Mouse (Mus musculus) liver, embryonic 15.5 days (tissue): ENCODE data around the gene Card10. TPM values are rescaled to one million over a fixed set of nuclear protein-coding genes. Genes with fewer than 3 reads are reported as not detected.
"Not testable (repeated sequence)": the region's sequence is repeated elsewhere in the genome, so short reads cannot be mapped to it uniquely, and the experiment has no call there.

Source experiments
- ATAC-seq: fragments of 200-750 bp; cut with Nextera tagmentation; 2 replicates; pipeline ENCODE4 v1.8.0; 2017; ENCODE audit warnings: moderate number of reproducible peaks, mild to moderate bottlenecking, moderate library complexity; ENCODE audit not compliant: insufficient read depth
- H3K27ac ChIP-seq: fragments of 300-500 bp; sonication (generic); replicated peaks from 2 replicates; pipeline ENCODE4 v1.5.1; 2015; ENCODE audit warnings: mild to moderate bottlenecking, inconsistent platforms
- H3K27me3 ChIP-seq: fragments of 300-500 bp; sonication (generic); 2 replicates; pipeline ENCODE4 v1.6.1; 2015; ENCODE audit warnings: mild to moderate bottlenecking, inconsistent platforms
- H3K36me3 ChIP-seq: fragments of 300-500 bp; sonication (generic); replicated peaks from 2 replicates; pipeline ENCODE4 v1.6.1; 2015; ENCODE audit warnings: moderate library complexity, mild to moderate bottlenecking, inconsistent platforms
- H3K4me1 ChIP-seq: fragments of 300-500 bp; sonication (generic); replicated peaks from 2 replicates; pipeline ENCODE4 v1.6.1; 2015; ENCODE audit warnings: inconsistent platforms
- H3K4me2 ChIP-seq: fragments of 300-500 bp; sonication (generic); 2 replicates; pipeline ENCODE4 v1.6.1; 2015; ENCODE audit warnings: moderate library complexity, mild to moderate bottlenecking, inconsistent platforms
- H3K4me3 ChIP-seq: fragments of 300-500 bp; sonication (generic); replicated peaks from 2 replicates; pipeline ENCODE4 v1.5.1; 2015; ENCODE audit warnings: mild to moderate bottlenecking, inconsistent platforms
- H3K9ac ChIP-seq: fragments of 300-500 bp; sonication (generic); 2 replicates; pipeline ENCODE4 v1.6.1; 2015; ENCODE audit warnings: moderate library complexity, mild to moderate bottlenecking, inconsistent platforms
- H3K9me3 ChIP-seq: fragments of 300-500 bp; sonication (generic); replicated peaks from 2 replicates; pipeline ENCODE4 v1.6.1; 2016; ENCODE audit warnings: inconsistent platforms
- WGBS: fragments of 180-500 bp; shearing (Covaris S2); methylation state at CpG from one replicate; pipeline ENCODE4 v1.1.7; 2015; ENCODE audit warnings: mixed read lengths; ENCODE audit not compliant: insufficient replicate concordance; 5-methylcytosine and 5-hydroxymethylcytosine counted together
- polyA plus RNA-seq: library from polyadenylated mRNA; unstranded; fragments of >200 nt; fragmentation: Nextera tagmentation; extraction: Ambion mirVana; gene quantifications from 2 replicates; pipeline ENCODE4 v1.2.1, GENCODE M21; 2015

Gene Card10
- polyA plus RNA-seq = 1.8 and 2.5 TPM in 2 replicates

GRCm38 (mm10) chr15:78802776-78803391, at the start of gene Card10:
Card10 (minus strand) TSS chr15:78803042.
- peaks cover 69% of the 10 kb centered on the region for H3K27me3 ChIP-seq
- no peaks in the 10 kb centered on the region for H3K9me3 ChIP-seq
- WGBS = 1% methylated on average over 70 of the region's 70 CpGs
- peak; percentile 66 for ATAC-seq
- peaks cover 26% of the 10 kb centered on the region for H3K4me1 ChIP-seq
- H3K27ac ChIP-seq = peak within 1 kb of the TSS; percentile 64
- 0 out of 2 replicates have a peak, but pooled peaks cover 4% of the 10 kb centered on the region for H3K36me3 ChIP-seq
- H3K9ac ChIP-seq = peak within 1 kb of the TSS; percentile 46
- peak within 1 kb of the TSS; percentile 60 for H3K4me3 ChIP-seq
- H3K4me2 ChIP-seq = peak within 1 kb of the TSS; percentile 67

GRCm38 (mm10) chr15:78851505-78852153, 48.8 kb upstream of the Card10 start:
- Histone ChIP-seq H3K4me1 (peaks cover 42% of the 10 kb centered on the region), H3K27me3 (peaks cover 32% of the 10 kb centered on the region), H3K27ac (no peak overlapping the region), H3K4me2 (peak overlapping the region; percentile 52), H3K9me3 (no peaks in the 10 kb centered on the region), H3K36me3 (0 out of 2 replicates have a peak, but pooled peaks cover 3% of the 10 kb centered on the region), H3K4me3 (no peak overlapping the region), H3K9ac (peak overlapping the region; percentile 11; the same call in 1 of the 2 replicates)
- WGBS = 7% methylated on average over 13 of the region's 13 CpGs
- peak; percentile 75 for ATAC-seq

- no peak overlapping the region for H3K4me3 ChIP-seq
- no peaks in the 10 kb centered on the region for H3K9me3 ChIP-seq
- H3K4me2 ChIP-seq = no peak overlapping the region; the same call in 1 of the 2 replicates
- ATAC-seq = no peak
- H3K9ac ChIP-seq = no peak overlapping the region
- H3K27ac ChIP-seq = no peak overlapping the region
- 42% methylated on average over 6 of the region's 6 CpGs for WGBS
- H3K27me3 ChIP-seq = peaks cover 38% of the 10 kb centered on the region
- H3K36me3 ChIP-seq = 0 out of 2 replicates have a peak, but pooled peaks cover 3% of the 10 kb centered on the region
- peaks cover 48% of the 10 kb centered on the region for H3K4me1 ChIP-seq
These were observed 48.1 kb upstream of the Card10 start for GRCm38 (mm10) chr15:78850944-78851343.

- Histone ChIP-seq H3K9me3 (no peaks in the 10 kb centered on the region), H3K9ac (no peak overlapping the region), H3K4me3 (no peak overlapping the region), H3K36me3 (0 out of 2 replicates have a peak, but pooled peaks cover 3% of the 10 kb centered on the region), H3K27ac (no peak overlapping the region), H3K4me1 (peaks cover 55% of the 10 kb centered on the region), H3K27me3 (peaks cover 44% of the 10 kb centered on the region), H3K4me2 (no peak overlapping the region)
- no peak for ATAC-seq
- WGBS = 51% methylated on average over 15 of the region's 15 CpGs
These were observed 47.4 kb upstream of the Card10 start for GRCm38 (mm10) chr15:78850059-78850824.

- Histone ChIP-seq H3K27me3 (peaks cover 52% of the 10 kb centered on the region), H3K4me1 (peaks cover 62% of the 10 kb centered on the region), H3K9ac (no peak overlapping the region), H3K4me3 (no peak overlapping the region), H3K27ac (no peak overlapping the region), H3K36me3 (0 out of 2 replicates have a peak, but pooled peaks cover 3% of the 10 kb centered on the region), H3K9me3 (no peaks in the 10 kb centered on the region), H3K4me2 (no peak overlapping the region)
- WGBS = 74% methylated on average over 12 of the region's 12 CpGs
- ATAC-seq = no peak
These were observed 46.6 kb upstream of the Card10 start for GRCm38 (mm10) chr15:78849485-78849884.

GRCm38 (mm10) chr15:78848467-78848866, 45.6 kb upstream of the Card10 start:
- ATAC-seq = no peak
- H3K27me3 ChIP-seq = peaks cover 62% of the 10 kb centered on the region
- no peak overlapping the region for H3K27ac ChIP-seq
- 0 out of 2 replicates have a peak, but pooled peaks cover 3% of the 10 kb centered on the region for H3K36me3 ChIP-seq
- no peak overlapping the region for H3K4me3 ChIP-seq
- H3K9me3 ChIP-seq = no peaks in the 10 kb centered on the region
- peaks cover 71% of the 10 kb centered on the region for H3K4me1 ChIP-seq
- H3K4me2 ChIP-seq = no peak overlapping the region
- WGBS = 21% methylated on average over 5 of the region's 5 CpGs
- H3K9ac ChIP-seq = no peak overlapping the region

- not testable (repeated sequence) for H3K4me2 ChIP-seq, H3K27ac ChIP-seq, H3K36me3 ChIP-seq, H3K9ac ChIP-seq, H3K9me3 ChIP-seq, H3K4me3 ChIP-seq, ATAC-seq
- WGBS = 60% methylated on average over 7 of the region's 7 CpGs
- Histone ChIP-seq H3K27me3 (peaks cover 78% of the 10 kb centered on the region), H3K4me1 (peaks cover 70% of the 10 kb centered on the region)
These were observed 44.0 kb upstream of the Card10 start for GRCm38 (mm10) chr15:78846805-78847204.

- no peak overlapping the region for H3K9ac ChIP-seq
- no peak overlapping the region for H3K27ac ChIP-seq
- no peak overlapping the region for H3K4me3 ChIP-seq
- WGBS = 65% methylated on average over 8 of the region's 8 CpGs
- H3K4me1 ChIP-seq = peaks cover 67% of the 10 kb centered on the region
- peak overlapping the region; percentile 29; the same call in 1 of the 2 replicates for H3K4me2 ChIP-seq
- 0 out of 2 replicates have a peak, but pooled peaks cover 3% of the 10 kb centered on the region for H3K36me3 ChIP-seq
- no peaks in the 10 kb centered on the region for H3K9me3 ChIP-seq
- H3K27me3 ChIP-seq = peaks cover 80% of the 10 kb centered on the region
- ATAC-seq = no peak
These were observed 43.5 kb upstream of the Card10 start for GRCm38 (mm10) chr15:78846352-78846751.

GRCm38 (mm10) chr15:78845867-78846266, 43.0 kb upstream of the Card10 start:
- ATAC-seq = no peak
- H3K4me1 ChIP-seq = peaks cover 67% of the 10 kb centered on the region
- H3K4me2 ChIP-seq = peak overlapping the region; percentile 29
- H3K9me3 ChIP-seq = no peaks in the 10 kb centered on the region
- no peak overlapping the region for H3K4me3 ChIP-seq
- H3K36me3 ChIP-seq = 0 out of 2 replicates have a peak, but pooled peaks cover 3% of the 10 kb centered on the region
- 56% methylated on average over 8 of the region's 8 CpGs for WGBS
- peaks cover 80% of the 10 kb centered on the region for H3K27me3 ChIP-seq
- no peak overlapping the region for H3K9ac ChIP-seq
- H3K27ac ChIP-seq = no peak overlapping the region

- 47% methylated on average over 11 of the region's 11 CpGs for WGBS
- Histone ChIP-seq H3K27ac (no peak overlapping the region), H3K4me1 (peaks cover 67% of the 10 kb centered on the region), H3K9ac (0 out of 2 replicates have a peak overlapping the region, but pooled peaks have one; percentile 6), H3K36me3 (0 out of 2 replicates have a peak, but pooled peaks cover 3% of the 10 kb centered on the region), H3K9me3 (no peaks in the 10 kb centered on the region), H3K27me3 (peaks cover 80% of the 10 kb centered on the region), H3K4me2 (peak overlapping the region; percentile 29), H3K4me3 (no peak overlapping the region)
- no peak for ATAC-seq
These were observed 42.5 kb upstream of the Card10 start for GRCm38 (mm10) chr15:78845321-78845720.
